Mouse (Mus musculus): ENCODE measurements around the gene Anxa6.

Anxa6 gene

GRCm38 (mm10) chr11:54931405-54932093 lies 101.7 kb downstream of the Anxa6 start:
- DNase-seq (ENCODE audit: extremely low read depth, low read depth, low spot score), result no peak

- DNase-seq (ENCODE audit: extremely low read depth, low read depth, low spot score), result no peak
These were observed 102.8 kb downstream of the Anxa6 start for GRCm38 (mm10) chr11:54930318-54930979.

GRCm38 (mm10) chr11:54929744-54930143 lies 103.5 kb downstream of the Anxa6 start:
- DNase-seq (ENCODE audit: extremely low read depth, low read depth, low spot score), result no peak

- no peak for DNase-seq (ENCODE audit: extremely low read depth, low read depth, low spot score)
These were observed 104.0 kb downstream of the Anxa6 start for GRCm38 (mm10) chr11:54929290-54929689.
